In genomic region chr3:93521462-93522057, GRCm38 (mm10) we compare ENCODE assay signal across 9 mouse cellular contexts. TPM values are rescaled to one million over a fixed set of nuclear protein-coding genes. Genes with fewer than 3 reads are reported as not detected.
A peak's percentile ranks its signal among the peaks of the same experiment; 100 is the strongest.
DNase-seq lines count a peak whose midpoint lies in the region; ATAC-seq and TF ChIP-seq lines count a peak whose summit lies in the region.
"Had no signal": no experiment of that assay in that cellular context is flagged by ENCODE, and none has a peak within 500 bp of the region (broad histone marks: within the 10 kb centered on the region; RNA-seq: fewer than 3 reads in every experiment).

No protein-coding gene starts in this region.

- peak overlapping the region; percentile 67 for H3K4me2 ChIP-seq in kidney, embryonic 15.5 days

- peak overlapping the region; percentile 74 for H3K4me3 ChIP-seq in kidney, embryonic 15.5 days (replicated peaks)
- peak overlapping the region; percentile 65 for H3K4me3 ChIP-seq in bone marrow, adult 2 months (replicated peaks; ENCODE audit: control insufficient read depth, low read depth, low read length)
- H3K4me3 ChIP-seq in layer of hippocampus, adult 2 months = no peak overlapping the region

- no peak for ATAC-seq in kidney, embryonic 15.5 days (replicated peaks; ENCODE audit: low FRiP score)
- ATAC-seq in monocyte, adult 5-6 weeks (replicated peaks; ENCODE audit: insufficient number of reproducible peaks, low FRiP score, low TSS enrichment, poor library complexity, severe bottlenecking) = 0 out of 2 replicates have a peak, but pooled peaks have one; percentile 40

- 81% methylated on average over 8 of the region's 8 CpGs for WGBS in kidney, embryonic 15.5 days
- WGBS in bone marrow, adult 2 months = 39% methylated on average over 8 of the region's 8 CpGs

- H3K4me1 ChIP-seq in kidney, embryonic 15.5 days = peaks cover 16% of the 10 kb centered on the region
- no peaks in the 10 kb centered on the region; the same call in 1 of the 2 replicates for H3K4me1 ChIP-seq in bone marrow, adult 2 months (ENCODE audit: control insufficient read depth, insufficient read depth, low read length)

- no peaks in the 10 kb centered on the region for H3K9me3 ChIP-seq in kidney, embryonic 15.5 days (replicated peaks)

- TF ChIP-seq POLR2A in bone marrow, adult 2 months (IDR thresholded peaks at IDR 0.05; ENCODE audit: borderline replicate concordance, control insufficient read depth, low read depth, low read length) = no peak

- no peak for TF ChIP-seq CTCF in bone marrow, adult 2 months (IDR thresholded peaks at IDR 0.05; ENCODE audit: control insufficient read depth, insufficient read depth, low read length)
- TF ChIP-seq CTCF in layer of hippocampus, adult 2 months (conservative IDR thresholded peaks at IDR 0.05) = no peak

- DNase-seq in kidney, postnatal 25 days = no peak
- peak; percentile 54 for DNase-seq in induced T-regulatory cell, adult 2 months (ENCODE audit: low read depth)
- no peak for DNase-seq in layer of hippocampus, adult 2 months (ENCODE audit: low spot score in 2 of 2)
- no peak for DNase-seq in layer of hippocampus, postnatal 10 days (ENCODE audit: low spot score in 2 of 2)
- DNase-seq in layer of hippocampus, adult 18-20 months (ENCODE audit: low spot score in 2 of 2) = no peak

- H3K9ac ChIP-seq in kidney, embryonic 15.5 days = no peak overlapping the region

- H3K27ac ChIP-seq in kidney, embryonic 15.5 days = peak overlapping the region; percentile 97
- H3K27ac ChIP-seq in bone marrow, adult 2 months (ENCODE audit: control insufficient read depth, insufficient read depth, low read depth, low read length, poor library complexity) = peak overlapping the region; percentile 57
- no peak overlapping the region for H3K27ac ChIP-seq in layer of hippocampus, adult 2 months

- H3K27me3 ChIP-seq in kidney, embryonic 15.5 days = no peaks in the 10 kb centered on the region

- peaks cover 23% of the 10 kb centered on the region for H3K36me3 ChIP-seq in kidney, embryonic 15.5 days

RNA-seq across cellular contexts. Expression of gene S100a11, which starts 1.3 kb away (rescaled TPM):
- polyA plus RNA-seq in kidney, embryonic 15.5 days (2015; fragmentation: Nextera tagmentation; extraction: Ambion mirVana) = 1,358 and 1,377 TPM in 2 replicates
- 170 and 358 TPM in 2 replicates for polyA plus RNA-seq in bone marrow, adult 2 months (2011; ENCODE audit: insufficient read depth, insufficient read length, low replicate concordance, missing spikeins)
- total RNA-seq in monocyte, adult 5-6 weeks (2017) = 59.1 to 65.2 TPM (median 61.9 TPM) in 3 replicates
- 1 to 10 TPM; 6.8 to 7.4 TPM for total RNA-seq in layer of hippocampus, adult 2 months (2021)
- total RNA-seq in layer of hippocampus, postnatal 10 days (2021) = 10 to 100 TPM; 16.1 to 20.2 TPM
- total RNA-seq in layer of hippocampus, adult 18-20 months (2021) = 1 to 10 TPM; 7.1 to 8.3 TPM

RNA-seq across cellular contexts. Expression of gene S100a10, which starts 33.3 kb away (rescaled TPM):
- polyA plus RNA-seq in kidney, embryonic 15.5 days (2015; fragmentation: Nextera tagmentation; extraction: Ambion mirVana) = 516 and 533 TPM in 2 replicates
- 70.0 and 138 TPM in 2 replicates for polyA plus RNA-seq in bone marrow, adult 2 months (2011; ENCODE audit: insufficient read depth, insufficient read length, low replicate concordance, missing spikeins)
- 811 to 1,204 TPM (median 873 TPM) in 3 replicates for total RNA-seq in monocyte, adult 5-6 weeks (2017)
- total RNA-seq in layer of hippocampus, adult 2 months (2021) = 10 to 100 TPM; 18.7 to 23.6 TPM
- 10 to 100 TPM; 66.3 to 71.8 TPM for total RNA-seq in layer of hippocampus, postnatal 10 days (2021)
- total RNA-seq in layer of hippocampus, adult 18-20 months (2021) = 10 to 100 TPM; 21.4 to 23.5 TPM

RNA-seq across cellular contexts. Expression of gene Tchhl1, which starts 53.0 kb away (rescaled TPM):
- 0.15 and 0.38 TPM in 2 replicates for polyA plus RNA-seq in kidney, embryonic 15.5 days (2015; fragmentation: Nextera tagmentation; extraction: Ambion mirVana)
- polyA plus RNA-seq in bone marrow, adult 2 months (2011; ENCODE audit: insufficient read depth, insufficient read length, low replicate concordance, missing spikeins) = not detected in 2 replicates
- total RNA-seq in monocyte, adult 5-6 weeks (2017) = not detected in 3 replicates
- not detected for total RNA-seq in layer of hippocampus, adult 2 months (2021)
- total RNA-seq in layer of hippocampus, postnatal 10 days (2021) = not detected
- total RNA-seq in layer of hippocampus, adult 18-20 months (2021) = not detected
- polyA plus RNA-seq: erythroblast, embryonic 14.5 days had no signal

Comparison
In these comparisons a context has a peak if more than half of its experiments do, and no peak if none do; other contexts are left out.
1. RNA of gene S100a10, which starts 33.3 kb away (total RNA-seq): 811 to 1,204 TPM in monocyte, adult 5-6 weeks; 66.3 to 71.8 TPM in layer of hippocampus, postnatal 10 days, 18.7 to 23.6 TPM in layer of hippocampus, adult 2 months and 21.4 to 23.5 TPM in layer of hippocampus, adult 18-20 months; every median in the first group is over 10 times any median in the second.